Mouse (Mus musculus): ENCODE results near the gene Ddit4. TPM values are rescaled to one million over a fixed set of nuclear protein-coding genes. Genes with fewer than 3 reads are reported as not detected.

Gene Ddit4
- total RNA-seq, 1 experiment from 2014 or later, result 7.9 TPM

DNA sequence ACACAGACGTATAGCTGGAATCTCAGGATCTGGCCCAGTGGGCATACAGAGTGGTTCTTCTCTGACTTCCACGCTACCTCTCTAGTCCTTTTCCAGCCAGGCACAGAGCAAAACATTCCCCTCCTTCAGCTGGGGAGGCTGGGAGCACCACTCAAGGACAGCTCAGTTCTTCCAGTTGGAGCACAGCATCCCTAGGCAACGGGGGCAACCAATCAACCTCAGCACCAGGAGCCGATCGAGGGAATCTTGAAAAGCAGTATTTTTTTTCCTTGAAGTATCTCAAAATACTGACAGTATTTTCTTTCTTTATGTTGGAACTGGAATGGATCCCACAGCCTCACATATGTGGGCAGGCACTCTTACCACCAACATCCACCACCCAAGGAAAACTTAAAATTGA, 5.0 kb upstream of the Ddit4 start:
- ATAC-seq (replicated peaks in 1 of 2; ENCODE audit: insufficient read depth in 1 of 2, low FRiP score in 2 of 2, low TSS enrichment in 1 of 2, low read depth in 1 of 2, poor library complexity in 2 of 2, severe bottlenecking in 2 of 2), result no peak

- no peak for ATAC-seq (replicated peaks in 1 of 2; ENCODE audit: insufficient read depth in 1 of 2, low FRiP score in 2 of 2, low TSS enrichment in 1 of 2, low read depth in 1 of 2, poor library complexity in 2 of 2, severe bottlenecking in 2 of 2)
Measured at GRCm38 (mm10) chr10:59953564-59954039, 2.0 kb upstream of the Ddit4 start.

DNA sequence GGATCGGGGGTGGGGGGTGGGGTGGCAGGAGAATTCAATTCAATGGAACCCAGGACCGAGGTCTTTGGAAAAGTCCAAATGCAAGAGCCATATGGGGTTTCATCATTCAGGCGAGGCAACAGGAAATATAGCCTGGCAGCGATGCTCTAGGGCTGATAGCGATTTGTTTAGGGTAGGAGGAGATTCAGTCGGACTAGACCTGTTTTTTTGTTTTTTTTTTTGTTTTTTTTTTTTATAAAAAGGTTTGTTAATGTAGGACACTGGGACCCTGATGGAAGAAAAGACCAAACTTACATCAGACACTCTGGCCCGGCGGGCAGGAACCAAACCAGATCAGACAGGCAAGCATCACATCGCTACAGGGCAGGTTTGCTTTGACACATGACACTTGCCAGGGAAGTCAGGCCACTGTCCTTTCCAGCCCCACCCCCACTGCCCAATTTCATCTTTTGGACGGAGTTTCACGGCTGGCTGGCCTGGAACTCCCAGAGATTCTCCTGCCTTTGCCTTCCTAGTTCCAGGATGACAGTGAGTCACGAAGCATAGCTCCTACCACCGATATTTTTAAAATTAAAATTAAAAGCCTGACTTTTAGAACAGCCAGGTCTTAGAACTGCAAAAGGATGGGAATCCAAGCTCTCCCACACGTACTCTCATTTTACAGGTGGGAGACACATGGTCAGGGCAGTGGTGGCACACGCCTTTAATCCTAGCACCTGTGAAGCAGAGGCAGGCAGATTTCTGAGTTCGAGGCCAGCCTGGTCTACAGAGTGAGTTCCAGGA, 1.3 kb upstream of the Ddit4 start:
- no peak for ATAC-seq (replicated peaks in 1 of 2; ENCODE audit: insufficient read depth in 1 of 2, low FRiP score in 2 of 2, low TSS enrichment in 1 of 2, low read depth in 1 of 2, poor library complexity in 2 of 2, severe bottlenecking in 2 of 2)

GRCm38 (mm10) chr10:59952152-59952780, 632 bp upstream of the Ddit4 start:
- peak in 1 of 2 experiments; percentile 15; a peak in 2 of 4 replicates for ATAC-seq (replicated peaks in 1 of 2; ENCODE audit: insufficient read depth in 1 of 2, low FRiP score in 2 of 2, low TSS enrichment in 1 of 2, low read depth in 1 of 2, poor library complexity in 2 of 2, severe bottlenecking in 2 of 2)

GRCm38 (mm10) chr10:59950716-59951191, 880 bp downstream of the Ddit4 start:
- ATAC-seq (replicated peaks in 1 of 2; ENCODE audit: insufficient read depth in 1 of 2, low FRiP score in 2 of 2, low TSS enrichment in 1 of 2, low read depth in 1 of 2, poor library complexity in 2 of 2, severe bottlenecking in 2 of 2), result peak; percentile 52 to 57; a peak in 3 of 4 replicates

- ATAC-seq (replicated peaks in 1 of 2; ENCODE audit: insufficient read depth in 1 of 2, low FRiP score in 2 of 2, low TSS enrichment in 1 of 2, low read depth in 1 of 2, poor library complexity in 2 of 2, severe bottlenecking in 2 of 2), result no peak
Measured at GRCm38 (mm10) chr10:59949783-59950605, 1.6 kb downstream of the Ddit4 start.

- ATAC-seq (replicated peaks in 1 of 2; ENCODE audit: insufficient read depth in 1 of 2, low FRiP score in 2 of 2, low TSS enrichment in 1 of 2, low read depth in 1 of 2, poor library complexity in 2 of 2, severe bottlenecking in 2 of 2), result no peak
Measured at GRCm38 (mm10) chr10:59949255-59949648, 2.4 kb downstream of the Ddit4 start.

DNA sequence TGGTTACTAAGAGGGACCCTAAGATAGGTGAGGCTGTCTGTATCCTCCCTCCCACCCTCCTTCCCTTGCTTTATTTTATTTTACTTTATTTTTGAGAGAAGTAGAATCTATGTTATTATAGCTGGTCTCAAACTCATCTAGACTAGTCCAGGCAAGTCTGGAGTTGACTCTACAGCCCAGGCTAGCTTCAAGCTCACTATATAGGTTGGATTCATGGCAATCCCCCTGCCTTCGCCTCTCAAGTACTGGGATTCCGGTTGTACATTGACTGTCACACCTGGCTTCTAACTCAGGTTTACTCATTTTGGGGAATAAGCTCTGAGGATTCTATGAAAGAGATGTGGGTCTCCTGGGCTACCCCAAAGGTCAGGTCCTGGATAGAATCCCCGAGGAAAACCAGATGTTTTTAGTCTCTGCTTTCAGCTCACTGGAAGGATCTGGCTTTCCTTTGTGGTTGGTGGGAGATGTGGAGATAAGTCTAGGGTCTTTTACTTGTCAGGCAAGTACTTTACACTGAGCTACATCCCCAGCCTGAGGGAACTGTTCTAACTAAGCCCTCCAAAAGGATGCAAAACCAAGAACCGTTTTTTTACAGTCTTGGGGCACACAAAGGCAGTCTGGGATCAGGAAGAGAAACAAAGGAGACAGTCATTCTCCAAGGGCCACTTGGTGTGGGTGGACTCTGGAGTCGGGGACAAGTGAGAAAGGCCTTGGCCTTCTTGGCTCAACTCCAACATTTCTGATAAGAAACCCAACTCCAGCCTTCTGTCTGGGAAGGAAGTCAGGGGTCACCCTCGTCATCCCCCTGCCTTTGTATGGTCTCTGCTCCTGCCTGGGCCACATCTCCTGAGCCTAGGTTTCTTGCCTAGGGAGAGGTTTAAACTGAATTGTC, 3.0 kb downstream of the Ddit4 start:
- ATAC-seq (replicated peaks in 1 of 2; ENCODE audit: insufficient read depth in 1 of 2, low FRiP score in 2 of 2, low TSS enrichment in 1 of 2, low read depth in 1 of 2, poor library complexity in 2 of 2, severe bottlenecking in 2 of 2), result no peak

DNA sequence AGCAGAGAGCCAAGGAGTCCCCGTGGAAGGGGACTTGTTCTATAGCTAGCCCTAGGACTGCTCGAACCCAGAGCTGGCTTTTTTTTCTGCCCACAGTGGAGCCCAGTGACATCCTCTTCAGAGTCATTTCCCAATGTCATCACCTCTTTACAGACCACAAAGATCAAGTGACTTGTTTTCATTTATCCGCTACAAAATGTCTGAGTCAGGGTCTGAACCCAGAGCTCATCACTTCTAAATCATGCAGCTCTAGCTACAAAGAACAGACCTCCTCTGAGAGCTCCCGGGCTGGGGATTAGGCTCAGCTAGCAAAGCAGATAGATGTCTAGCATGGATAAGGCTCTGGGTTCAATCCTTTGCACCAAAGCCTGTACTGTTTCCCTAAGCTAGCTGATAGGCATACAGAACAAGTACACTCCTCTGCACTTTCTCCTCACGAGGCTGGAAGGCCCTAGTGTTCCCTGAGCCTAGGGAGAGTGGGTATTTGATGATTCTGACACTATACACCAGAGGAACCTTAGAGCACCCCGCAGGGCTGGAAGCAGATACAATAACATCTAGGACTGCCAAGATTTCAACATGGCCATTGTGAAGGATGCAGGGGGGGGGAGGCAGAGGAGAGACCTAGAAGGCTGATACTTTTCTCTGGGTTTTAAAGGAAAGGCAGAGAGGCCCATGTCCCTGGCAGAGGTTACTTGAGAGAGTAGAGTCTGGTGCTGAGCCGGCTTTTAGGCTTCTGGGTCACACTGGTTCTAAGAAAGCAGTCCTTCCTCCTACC, 4.1 kb downstream of the Ddit4 start:
- ATAC-seq (replicated peaks in 1 of 2; ENCODE audit: insufficient read depth in 1 of 2, low FRiP score in 2 of 2, low TSS enrichment in 1 of 2, low read depth in 1 of 2, poor library complexity in 2 of 2, severe bottlenecking in 2 of 2), result no peak

GRCm38 (mm10) chr10:59946362-59946761, 5.3 kb downstream of the Ddit4 start:
- no peak for ATAC-seq (replicated peaks in 1 of 2; ENCODE audit: insufficient read depth in 1 of 2, low FRiP score in 2 of 2, low TSS enrichment in 1 of 2, low read depth in 1 of 2, poor library complexity in 2 of 2, severe bottlenecking in 2 of 2)

DNA sequence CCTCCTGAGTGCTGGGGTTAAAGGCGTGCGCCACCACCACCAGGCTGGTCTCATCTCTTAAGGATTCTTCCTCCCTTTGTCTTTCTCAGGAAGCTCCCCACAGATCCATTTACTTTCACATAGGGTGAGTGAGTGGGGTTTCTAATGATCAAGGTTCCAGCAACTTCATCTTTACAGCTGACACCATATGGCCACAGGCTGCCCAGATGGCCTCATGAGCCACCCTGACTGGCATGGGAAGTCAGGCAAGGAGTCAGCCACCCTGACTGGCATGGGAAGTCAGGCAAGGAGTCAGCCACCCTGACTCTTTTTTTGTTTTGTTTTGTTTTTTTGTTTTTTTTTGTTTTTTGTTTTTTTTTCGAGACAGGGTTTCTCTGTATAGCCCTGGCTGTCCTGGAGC, 6.2 kb downstream of the Ddit4 start:
- no peak for ATAC-seq (replicated peaks in 1 of 2; ENCODE audit: insufficient read depth in 1 of 2, low FRiP score in 2 of 2, low TSS enrichment in 1 of 2, low read depth in 1 of 2, poor library complexity in 2 of 2, severe bottlenecking in 2 of 2)

- ATAC-seq (replicated peaks in 1 of 2; ENCODE audit: insufficient read depth in 1 of 2, low FRiP score in 2 of 2, low TSS enrichment in 1 of 2, low read depth in 1 of 2, poor library complexity in 2 of 2, severe bottlenecking in 2 of 2), result peak; percentile 62 to 82
Measured at GRCm38 (mm10) chr10:59943421-59943989, 8.1 kb downstream of the Ddit4 start.

GRCm38 (mm10) chr10:59942847-59943420, 8.7 kb downstream of the Ddit4 start:
- ATAC-seq (replicated peaks in 1 of 2; ENCODE audit: insufficient read depth in 1 of 2, low FRiP score in 2 of 2, low TSS enrichment in 1 of 2, low read depth in 1 of 2, poor library complexity in 2 of 2, severe bottlenecking in 2 of 2), result no peak; a peak in 1 of 4 replicates

DNA sequence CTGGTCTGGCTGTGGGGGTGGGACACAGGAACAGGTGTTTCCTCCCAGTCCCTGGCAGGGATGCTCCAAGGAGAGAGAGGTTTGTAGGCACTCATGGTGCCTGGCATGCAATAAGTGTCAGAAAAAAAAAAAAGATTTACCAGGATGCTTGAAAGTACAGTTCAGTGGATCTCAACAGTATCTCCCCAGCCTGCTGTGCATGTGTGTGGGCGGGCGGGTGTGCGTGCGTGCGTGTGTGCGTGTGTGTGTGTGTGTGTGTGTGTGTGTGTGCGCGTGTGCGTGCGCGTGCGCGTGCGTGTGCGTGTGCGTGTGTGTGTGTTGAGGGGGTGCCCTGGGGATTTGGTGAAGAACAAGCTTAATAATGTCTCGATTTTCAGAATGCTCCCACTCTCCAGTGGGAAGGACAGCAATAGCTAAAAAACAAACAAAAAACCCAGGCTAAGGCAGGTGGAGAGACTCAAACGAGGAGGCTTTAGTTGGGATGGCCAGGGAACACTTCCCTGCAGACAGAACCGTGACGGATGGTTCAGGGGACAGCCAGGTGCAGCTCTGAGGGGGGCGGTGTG, 9.3 kb downstream of the Ddit4 start:
- no peak for ATAC-seq (replicated peaks in 1 of 2; ENCODE audit: insufficient read depth in 1 of 2, low FRiP score in 2 of 2, low TSS enrichment in 1 of 2, low read depth in 1 of 2, poor library complexity in 2 of 2, severe bottlenecking in 2 of 2)

- no peak for ATAC-seq (replicated peaks in 1 of 2; ENCODE audit: insufficient read depth in 1 of 2, low FRiP score in 2 of 2, low TSS enrichment in 1 of 2, low read depth in 1 of 2, poor library complexity in 2 of 2, severe bottlenecking in 2 of 2)
Measured at GRCm38 (mm10) chr10:59939081-59939480, 12.6 kb downstream of the Ddit4 start.
